Mouse (Mus musculus): Measurements from ENCODE around the gene Prtg. TPM values are rescaled to one million over a fixed set of nuclear protein-coding genes. Genes with fewer than 3 reads are reported as not detected.

Gene Prtg
- total and polyA plus RNA-seq, 2 experiments from 2014 or later, result 0.18 to 0.76 TPM

DNA sequence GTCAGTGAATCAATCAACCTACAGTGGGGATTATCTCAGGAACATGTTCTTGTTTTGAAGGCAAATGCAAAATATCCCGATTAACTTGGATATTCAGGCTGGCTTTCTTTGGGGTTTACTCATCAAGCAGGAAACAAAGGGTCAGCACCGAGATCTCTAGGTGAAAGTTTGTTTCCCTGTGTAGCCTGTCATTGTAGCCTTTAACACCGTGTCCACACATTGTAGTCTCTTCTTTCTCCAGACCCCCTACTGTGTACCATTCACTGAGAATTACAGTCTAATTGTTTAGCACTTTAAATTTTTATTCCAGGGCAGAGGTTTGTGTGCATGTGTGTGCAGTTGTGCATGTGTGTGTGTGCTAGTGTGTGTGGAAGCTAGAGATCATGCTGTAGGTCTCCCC is 19.3 kb downstream of the Prtg start:
- no peaks in the 10 kb centered on the region; the same call in 1 of the 2 replicates for H3K27me3 ChIP-seq (ENCODE audit: insufficient read depth, low read length)
- no peak overlapping the region for H3K4me3 ChIP-seq (ENCODE audit: low read depth, low read length)
- no peak overlapping the region for H3K4me2 ChIP-seq (ENCODE audit: low read depth)
- H3K27ac ChIP-seq (ENCODE audit: low read depth, low read length), result no peak overlapping the region
- H3K36me3 ChIP-seq (ENCODE audit: insufficient read depth), result no peaks in the 10 kb centered on the region
- DNase-seq (no peak), ATAC-seq (no peak)
- 9% methylated on average over 3 of the region's 3 CpGs for WGBS
- H3K9ac ChIP-seq, result no peak overlapping the region
- no peak for TF ChIP-seq CTCF (IDR thresholded peaks at IDR 0.05; ENCODE audit: low read depth)
- no peaks in the 10 kb centered on the region for H3K9me3 ChIP-seq (ENCODE audit: low read length)
- no peaks in the 10 kb centered on the region for H3K4me1 ChIP-seq (ENCODE audit: insufficient read depth)

DNA sequence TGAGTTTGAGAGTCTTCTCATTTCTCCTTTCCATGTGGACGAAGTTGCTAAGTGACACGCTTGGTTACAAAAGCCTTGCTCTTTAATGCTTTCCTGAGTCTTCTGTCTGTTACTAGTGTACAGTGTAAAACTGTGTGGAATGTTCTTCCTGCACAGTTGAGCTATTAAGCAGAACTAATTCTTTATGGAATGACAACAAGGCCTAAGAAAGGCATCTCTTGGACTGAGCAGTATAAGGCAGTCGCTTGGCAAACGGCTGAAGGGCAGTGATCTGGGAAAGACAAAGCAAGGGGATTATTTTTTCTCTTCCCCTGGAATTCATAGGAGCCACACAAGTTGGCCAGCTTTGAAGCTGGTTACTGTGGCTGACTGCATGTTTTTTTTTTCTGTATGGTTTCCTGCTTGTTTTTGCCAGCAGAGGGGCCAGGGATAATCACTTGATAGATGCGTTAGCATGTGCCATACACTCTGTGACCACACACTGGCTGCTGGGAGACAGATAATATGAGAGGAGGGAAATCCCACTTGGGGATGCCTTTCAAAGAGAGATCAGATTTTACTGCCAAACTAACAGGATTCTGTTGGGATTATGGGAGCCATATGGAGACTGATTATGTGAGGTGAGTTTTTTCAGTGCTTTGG is 22.1 kb downstream of the Prtg start:
- no peak for TF ChIP-seq CTCF (IDR thresholded peaks at IDR 0.05; ENCODE audit: low read depth)
- DNase-seq, result no peak
- no peaks in the 10 kb centered on the region; the same call in 1 of the 2 replicates for H3K27me3 ChIP-seq (ENCODE audit: insufficient read depth, low read length)
- H3K27ac ChIP-seq (ENCODE audit: low read depth, low read length), result no peak overlapping the region
- 41% methylated on average over 5 of the region's 5 CpGs for WGBS
- H3K9ac ChIP-seq, result no peak overlapping the region
- ATAC-seq, result no peak
- no peaks in the 10 kb centered on the region for H3K9me3 ChIP-seq (ENCODE audit: low read length)
- H3K4me3 ChIP-seq (ENCODE audit: low read depth, low read length), result no peak overlapping the region
- no peaks in the 10 kb centered on the region for H3K36me3 ChIP-seq (ENCODE audit: insufficient read depth)
- no peak overlapping the region for H3K4me2 ChIP-seq (ENCODE audit: low read depth)
- H3K4me1 ChIP-seq (ENCODE audit: insufficient read depth), result no peaks in the 10 kb centered on the region

DNA sequence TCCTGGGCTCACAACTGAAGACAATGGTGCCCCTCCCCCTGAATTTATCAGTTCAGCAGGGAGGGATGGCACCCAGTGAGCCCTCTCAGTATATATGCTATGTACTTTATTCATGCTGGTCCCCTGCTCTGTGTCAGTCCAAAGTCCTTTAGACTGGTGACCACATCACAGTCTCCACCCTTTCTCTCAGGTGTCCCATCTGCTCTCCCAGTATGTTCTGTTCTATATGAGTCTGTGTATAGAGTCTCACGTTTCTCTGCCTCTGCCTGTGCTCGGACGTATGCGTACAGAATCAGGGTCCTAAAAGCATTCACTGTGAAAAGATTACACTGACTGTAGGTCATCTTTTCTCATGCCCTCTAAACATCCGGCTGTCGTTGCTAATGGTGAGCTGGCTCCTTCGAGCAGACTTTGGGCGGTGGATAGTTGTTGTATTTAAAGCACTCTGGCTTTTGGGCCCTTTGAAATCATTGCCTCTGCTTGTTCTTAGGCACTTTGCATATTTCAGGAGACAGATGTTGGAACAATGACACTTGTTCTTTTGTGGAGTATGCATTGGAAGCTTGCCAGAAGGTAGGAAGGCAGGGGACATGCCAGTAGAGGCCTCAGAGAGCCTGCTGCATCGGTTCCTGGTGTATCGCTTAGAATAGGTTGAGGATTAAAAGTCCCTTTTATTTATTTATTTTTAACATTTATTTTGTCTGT is 27.5 kb downstream of the Prtg start:
- Histone ChIP-seq H3K9ac (no peak overlapping the region), H3K27me3 (ENCODE audit: insufficient read depth, low read length) (no peaks in the 10 kb centered on the region), H3K27ac (ENCODE audit: low read depth, low read length) (no peak overlapping the region), H3K9me3 (ENCODE audit: low read length) (no peaks in the 10 kb centered on the region), H3K4me1 (ENCODE audit: insufficient read depth) (no peaks in the 10 kb centered on the region; the same call in 1 of the 2 replicates), H3K4me3 (ENCODE audit: low read depth, low read length) (no peak overlapping the region), H3K36me3 (ENCODE audit: insufficient read depth) (no peaks in the 10 kb centered on the region), H3K4me2 (ENCODE audit: low read depth) (no peak overlapping the region)
- peak; percentile 16; the same call in 1 of the 2 replicates for ATAC-seq
- DNase-seq, result no peak
- TF ChIP-seq CTCF (IDR thresholded peaks at IDR 0.05; ENCODE audit: low read depth), result no peak
- 15% methylated on average over 10 of the region's 10 CpGs for WGBS

DNA sequence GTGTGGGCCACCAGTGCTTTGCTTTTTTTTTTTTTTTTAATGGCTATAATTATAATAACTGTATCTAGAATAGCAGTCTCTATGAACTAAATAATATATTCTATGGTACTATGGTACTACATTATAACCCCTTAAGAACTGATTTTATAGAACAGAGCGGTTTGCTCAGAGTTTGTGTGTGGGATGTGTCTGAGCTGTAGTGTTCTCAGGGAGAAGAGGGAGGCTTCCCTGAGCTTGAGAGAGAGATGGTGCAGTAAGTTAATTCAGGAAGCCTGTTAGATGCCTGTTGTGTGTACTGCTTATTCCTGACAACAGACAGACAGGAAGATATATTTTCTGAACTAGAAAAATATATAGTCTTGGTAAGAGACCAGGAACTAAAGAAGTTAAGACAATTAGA is 28.3 kb downstream of the Prtg start:
- Histone ChIP-seq H3K9me3 (ENCODE audit: low read length) (no peaks in the 10 kb centered on the region), H3K4me3 (ENCODE audit: low read depth, low read length) (no peak overlapping the region), H3K4me1 (ENCODE audit: insufficient read depth) (no peaks in the 10 kb centered on the region; the same call in 1 of the 2 replicates), H3K4me2 (ENCODE audit: low read depth) (no peak overlapping the region), H3K27me3 (ENCODE audit: insufficient read depth, low read length) (no peaks in the 10 kb centered on the region), H3K36me3 (ENCODE audit: insufficient read depth) (no peaks in the 10 kb centered on the region), H3K9ac (no peak overlapping the region), H3K27ac (ENCODE audit: low read depth, low read length) (no peak overlapping the region)
- DNase-seq (no peak), ATAC-seq (no peak)
- 86% methylated on average over 1 of the region's 1 CpGs for WGBS
- no peak for TF ChIP-seq CTCF (IDR thresholded peaks at IDR 0.05; ENCODE audit: low read depth)

DNA sequence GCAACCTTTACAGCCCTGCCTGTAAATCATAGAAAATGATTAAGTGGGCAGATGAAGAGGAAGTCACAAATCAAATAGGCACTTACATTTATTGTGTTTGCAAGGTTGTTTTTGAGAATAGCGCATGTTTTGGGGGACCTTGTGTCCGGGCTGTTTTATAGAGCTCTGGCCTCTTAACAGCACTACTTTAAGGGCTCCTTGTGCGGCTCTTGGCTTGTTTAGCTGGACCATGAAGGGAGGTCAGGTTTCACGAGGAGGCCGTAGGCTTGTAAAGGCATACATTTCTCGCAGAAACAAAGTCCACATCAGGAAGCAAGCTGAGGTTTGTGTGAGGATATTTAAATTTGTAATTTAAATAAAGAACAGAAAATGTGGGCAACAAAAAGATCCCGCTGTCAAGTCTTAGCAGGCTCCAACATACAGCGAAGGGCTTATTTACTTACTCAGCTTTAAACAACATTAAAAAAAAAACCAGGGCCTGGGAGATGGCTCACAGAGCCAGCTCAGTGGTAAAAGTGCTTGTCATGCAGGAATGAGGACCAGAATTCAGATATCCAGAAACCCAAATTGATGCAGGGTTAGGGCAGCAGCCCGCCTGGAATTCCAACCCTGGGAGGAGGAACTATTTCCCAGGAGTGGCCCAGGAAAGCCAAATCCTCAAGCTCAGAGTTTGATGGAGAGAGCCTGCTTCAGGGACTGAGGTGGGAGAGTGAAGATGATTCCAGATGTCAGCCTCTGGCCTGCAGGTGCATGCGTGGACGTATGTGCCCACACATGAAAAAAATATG is 30.2 kb downstream of the Prtg start:
- Histone ChIP-seq H3K27me3 (ENCODE audit: insufficient read depth, low read length) (no peaks in the 10 kb centered on the region), H3K27ac (ENCODE audit: low read depth, low read length) (no peak overlapping the region), H3K36me3 (ENCODE audit: insufficient read depth) (no peaks in the 10 kb centered on the region), H3K4me2 (ENCODE audit: low read depth) (no peak overlapping the region), H3K9ac (no peak overlapping the region), H3K4me3 (ENCODE audit: low read depth, low read length) (no peak overlapping the region), H3K4me1 (ENCODE audit: insufficient read depth) (no peaks in the 10 kb centered on the region; the same call in 1 of the 2 replicates), H3K9me3 (ENCODE audit: low read length) (no peaks in the 10 kb centered on the region)
- DNase-seq (no peak), ATAC-seq (no peak)
- 60% methylated on average over 11 of the region's 11 CpGs for WGBS
- no peak for TF ChIP-seq CTCF (IDR thresholded peaks at IDR 0.05; ENCODE audit: low read depth)

DNA sequence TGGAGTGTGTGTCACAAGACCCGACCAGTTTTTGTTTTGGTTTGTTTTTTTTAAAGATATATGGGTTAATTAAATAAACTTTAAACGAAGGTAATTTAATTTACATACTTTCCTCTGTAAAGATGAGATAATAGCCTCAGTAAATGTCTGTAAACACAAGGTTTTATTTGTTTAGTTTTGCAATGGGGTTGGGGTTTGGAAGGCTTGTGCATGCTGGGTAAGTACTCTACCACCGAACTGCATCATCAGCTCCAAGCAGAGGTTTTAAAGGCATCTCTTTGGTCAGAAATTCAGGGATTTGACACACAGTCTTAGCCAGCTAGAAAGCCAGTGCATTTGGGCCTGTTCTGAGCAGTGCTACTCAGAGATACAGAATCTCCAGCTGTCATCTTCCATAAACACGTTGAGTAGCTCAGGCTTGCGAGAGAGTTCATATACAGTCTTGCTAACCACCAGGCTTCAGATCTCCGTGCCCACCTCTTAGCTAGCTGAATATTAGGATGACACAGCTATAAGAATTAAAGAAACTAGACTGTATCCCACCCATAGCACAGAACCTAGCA is 31.0 kb downstream of the Prtg start:
- no peak for TF ChIP-seq CTCF (IDR thresholded peaks at IDR 0.05; ENCODE audit: low read depth)
- H3K27ac ChIP-seq (ENCODE audit: low read depth, low read length), result no peak overlapping the region
- H3K27me3 ChIP-seq (ENCODE audit: insufficient read depth, low read length), result no peaks in the 10 kb centered on the region
- H3K36me3 ChIP-seq (ENCODE audit: insufficient read depth), result no peaks in the 10 kb centered on the region
- ATAC-seq (no peak), DNase-seq (no peak)
- no peaks in the 10 kb centered on the region for H3K9me3 ChIP-seq (ENCODE audit: low read length)
- no peak overlapping the region for H3K4me2 ChIP-seq (ENCODE audit: low read depth)
- H3K4me3 ChIP-seq (ENCODE audit: low read depth, low read length), result no peak overlapping the region
- no peak overlapping the region for H3K9ac ChIP-seq
- WGBS, result 80% methylated on average over 6 of the region's 6 CpGs
- H3K4me1 ChIP-seq (ENCODE audit: insufficient read depth), result no peaks in the 10 kb centered on the region; the same call in 1 of the 2 replicates

Data from forebrain, postnatal 0 days (tissue).